Mouse (Mus musculus) G1E-ER4 (cell line): ENCODE results near the gene Wbp2nl. TPM values are rescaled to one million over a fixed set of nuclear protein-coding genes. Genes with fewer than 3 reads are reported as not detected.

Source experiments
- GATA1 ChIP-seq: IDR thresholded peaks from one replicate; pipeline ENCODE4 v1.8.0; 2012; ENCODE audit warnings: low read length, inconsistent platforms
- polyA plus RNA-seq: library from polyadenylated mRNA; stranded (reverse); fragments of >175 nt; gene quantifications from 2 replicates; pipeline ENCODE4 v1.2.3, GENCODE M21; 2012

Wbp2nl gene
- polyA plus RNA-seq, 1 experiment = not detected

DNA sequence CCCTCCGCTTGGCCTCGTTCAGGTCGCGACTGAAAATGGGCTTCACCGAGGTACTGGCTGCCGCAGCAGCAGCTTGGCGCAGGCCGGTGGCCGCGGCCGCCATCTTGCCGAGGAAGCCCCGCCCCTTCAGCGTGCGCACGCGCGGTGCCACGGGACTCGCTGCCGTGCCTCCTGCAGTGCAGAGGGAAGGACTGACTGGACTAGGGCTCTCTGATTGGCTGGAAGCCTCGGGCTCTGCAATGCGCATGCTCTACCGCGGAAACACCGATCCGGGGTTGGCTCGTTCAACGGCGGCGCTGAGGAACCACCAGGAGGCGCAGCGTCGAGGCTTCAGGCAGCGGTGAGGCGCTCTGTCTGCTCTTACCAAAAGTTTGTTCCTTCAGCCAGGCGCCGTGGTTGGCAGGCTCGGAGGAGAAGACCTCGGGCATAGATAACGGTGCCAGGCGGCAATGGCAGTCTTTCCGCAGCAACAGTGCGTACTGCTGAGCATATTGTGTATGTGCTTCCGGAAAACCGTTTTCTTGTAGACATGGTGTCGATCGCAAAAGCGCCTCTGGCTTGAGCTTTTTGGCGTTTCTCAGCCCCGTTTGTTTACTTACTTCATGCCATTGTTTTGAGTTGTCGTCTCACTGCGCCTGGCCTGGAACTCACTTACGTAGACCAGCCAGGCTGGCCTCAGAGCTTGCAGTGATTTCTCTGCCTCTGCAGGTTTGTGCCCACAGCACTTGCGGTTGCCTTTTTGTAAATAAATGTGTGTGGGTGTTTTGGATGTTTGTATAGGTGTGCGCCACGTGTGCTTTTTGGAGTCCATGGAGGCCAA lies 55.6 kb downstream of the Wbp2nl start, which contains the start of gene Ndufa6:
Gene Ndufa6, minus strand, starts transcription at position 197 of the 820 bp plus-strand sequence.
- no peak for TF ChIP-seq GATA1

DNA sequence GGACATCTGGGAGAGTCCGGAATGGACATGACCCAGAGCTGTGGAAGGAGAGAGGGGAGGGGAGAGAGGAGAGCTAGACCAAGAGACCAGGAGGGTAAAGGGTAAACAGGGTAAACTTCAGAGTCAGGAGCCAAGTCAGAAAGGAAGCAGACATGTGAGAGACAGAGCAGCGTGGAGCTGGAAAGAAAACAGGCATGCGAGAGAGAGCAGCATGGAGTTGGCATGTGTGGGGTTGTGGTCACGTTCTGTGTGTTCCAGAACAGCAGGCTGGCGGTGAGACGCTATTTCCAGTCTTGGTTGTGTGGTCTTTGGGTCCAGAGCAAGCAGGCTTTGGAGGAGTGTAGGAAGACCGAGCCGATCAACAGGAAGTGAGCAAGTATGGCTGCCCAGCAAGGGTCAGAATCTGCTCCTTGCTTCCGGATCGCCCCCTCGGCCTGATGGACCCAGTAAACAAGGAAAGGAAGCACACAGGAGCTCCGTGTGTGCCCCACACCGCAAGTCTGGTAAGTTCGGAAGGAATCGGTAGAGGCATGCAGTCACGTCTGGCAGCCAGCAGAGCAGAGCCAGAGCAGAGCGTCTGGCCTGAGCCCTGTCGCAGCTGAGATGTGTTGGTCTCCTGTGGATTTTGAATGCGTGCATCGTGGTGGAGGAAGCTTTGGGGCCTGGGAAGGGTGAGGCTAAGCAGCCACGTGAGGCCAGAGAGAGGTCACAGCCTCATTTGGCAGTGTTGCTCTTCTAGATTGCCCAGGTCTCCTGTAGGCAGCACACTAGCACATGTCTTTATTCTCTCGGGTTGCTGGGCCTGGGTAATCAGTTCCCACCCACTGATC lies 59.9 kb downstream of the Wbp2nl start:
- no peak for TF ChIP-seq GATA1

DNA sequence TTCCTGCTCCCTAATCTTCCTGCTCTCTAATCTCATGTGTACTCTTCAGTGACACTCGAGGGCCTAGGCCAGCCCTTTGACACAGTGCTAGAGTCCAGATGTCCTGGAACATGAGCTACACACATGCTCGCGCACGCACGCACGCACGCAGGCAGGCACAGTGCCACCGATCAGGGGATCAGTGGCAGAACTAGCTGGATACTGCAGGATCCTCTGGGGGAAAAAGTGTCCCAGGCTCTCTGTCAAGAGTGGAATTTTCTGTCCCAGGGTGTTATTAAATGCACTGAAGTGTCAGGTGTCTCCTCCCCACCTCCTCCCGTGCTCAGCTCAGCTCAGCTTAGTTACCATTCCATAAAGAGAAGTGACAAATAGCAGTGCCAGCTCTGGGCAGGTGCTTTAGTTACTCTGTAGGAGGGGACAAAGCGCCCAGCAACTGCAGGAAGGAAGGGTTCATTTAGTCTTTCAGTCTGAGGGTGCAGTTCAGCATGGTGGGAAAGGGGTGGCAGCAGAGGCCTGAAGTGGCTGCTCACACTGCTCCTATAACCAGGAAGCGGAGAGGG lies 62.8 kb downstream of the Wbp2nl start:
- no peak for TF ChIP-seq GATA1

DNA sequence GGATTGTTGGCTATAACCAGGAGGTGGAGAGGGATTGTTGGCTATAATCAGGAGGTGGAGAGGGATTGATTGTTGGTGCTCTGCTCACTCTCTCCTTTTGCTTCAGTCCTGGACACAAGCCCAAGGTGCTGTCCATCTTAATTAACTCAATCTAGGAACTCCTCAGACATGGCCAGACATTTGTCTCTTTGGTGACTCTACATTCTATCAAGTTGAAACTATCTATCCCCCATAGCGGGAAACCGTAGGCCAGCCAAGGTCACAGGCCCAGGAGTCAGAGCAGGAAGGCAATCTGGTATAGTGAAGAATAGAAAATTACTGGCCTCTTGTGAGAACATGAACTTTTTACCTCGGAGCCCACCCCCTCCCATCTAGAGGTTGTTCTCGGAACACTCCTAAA lies 63.5 kb downstream of the Wbp2nl start:
- TF ChIP-seq GATA1 = no peak

Other genes with a start within 250 kb of the Wbp2nl start
- gene 4930407I10Rik, start 239.8 kb upstream of the Wbp2nl start, polyA plus RNA-seq = not detected in 2 replicates
- not detected in 2 replicates for gene Mei1, start 229.0 kb upstream of the Wbp2nl start, polyA plus RNA-seq
- gene Ccdc134, start 171.0 kb upstream of the Wbp2nl start, polyA plus RNA-seq = 3.7 and 11.2 TPM in 2 replicates
- gene Srebf2, start 151.8 kb upstream of the Wbp2nl start, polyA plus RNA-seq = 533 and 536 TPM in 2 replicates
- not detected in 2 replicates for gene Shisa8, start 86.1 kb upstream of the Wbp2nl start, polyA plus RNA-seq
- 0.81 and 1.5 TPM in 2 replicates for gene Tnfrsf13c, start 74.6 kb upstream of the Wbp2nl start, polyA plus RNA-seq
- 177 and 187 TPM in 2 replicates for gene Cenpm, start 54.2 kb upstream of the Wbp2nl start, polyA plus RNA-seq
- gene 1500009C09Rik, start 46.6 kb upstream of the Wbp2nl start, polyA plus RNA-seq = not detected in 2 replicates
- gene Sept3, start 24.1 kb upstream of the Wbp2nl start, polyA plus RNA-seq = not detected in 2 replicates
- gene Naga, start 40.0 kb downstream of the Wbp2nl start, polyA plus RNA-seq = 80.2 and 134 TPM in 2 replicates
- 14.1 and 19.9 TPM in 2 replicates for gene Pheta2, start 40.0 kb downstream of the Wbp2nl start, polyA plus RNA-seq
- gene Smdt1, start 40.0 kb downstream of the Wbp2nl start, polyA plus RNA-seq = 111 and 132 TPM in 2 replicates
- gene Ndufa6, start 55.4 kb downstream of the Wbp2nl start, polyA plus RNA-seq = 293 and 322 TPM in 2 replicates
- 0.10 TPM in 1 of 2 replicates, not detected in the other for gene Cyp2d22, start 81.3 kb downstream of the Wbp2nl start, polyA plus RNA-seq
- gene Cyp2d11, start 95.1 kb downstream of the Wbp2nl start, polyA plus RNA-seq = not detected in 2 replicates
- gene Cyp2d10, start 108.2 kb downstream of the Wbp2nl start, polyA plus RNA-seq = not detected in 2 replicates
- not detected in 2 replicates for gene Cyp2d9, start 134.5 kb downstream of the Wbp2nl start, polyA plus RNA-seq